Mouse (Mus musculus): ENCODE results near the gene Syce2. TPM values are rescaled to one million over a fixed set of nuclear protein-coding genes. Genes with fewer than 3 reads are reported as not detected.

Syce2 gene
- polyA plus RNA-seq, 1 experiment = 1.8 TPM

DNA sequence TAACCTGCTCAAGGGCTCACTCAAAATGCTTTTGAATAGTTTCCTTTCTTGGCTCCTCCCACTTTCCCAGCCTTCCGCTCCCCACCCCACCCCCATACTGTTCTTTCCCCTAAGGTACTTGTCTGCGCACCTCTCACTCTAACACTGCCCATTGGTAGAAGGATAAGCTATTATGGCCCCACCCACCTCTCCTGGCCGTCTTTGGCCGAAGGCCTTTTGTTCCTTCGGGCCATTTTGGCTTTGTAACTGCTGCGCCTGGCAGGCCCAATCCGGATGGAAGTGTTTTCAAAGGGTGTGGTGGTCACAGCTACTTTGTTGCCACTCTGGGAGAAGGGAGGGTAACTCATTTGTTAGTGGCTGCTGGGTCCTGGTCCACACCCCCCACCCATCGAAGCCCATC is 43.4 kb downstream of the Syce2 start:
- WGBS = 79% methylated on average over 8 of the region's 8 CpGs
- H3K4me3 ChIP-seq (replicated peaks; ENCODE audit: extremely low read depth, low read depth, low read length) = no peak overlapping the region
- TF ChIP-seq CTCF (IDR thresholded peaks at IDR 0.05; ENCODE audit: insufficient read depth, low read length) (no peak), POLR2A (IDR thresholded peaks at IDR 0.05; ENCODE audit: borderline replicate concordance, extremely low read depth, low read depth, low read length) (no peak)
- DNase-seq = no peak
- H3K4me1 ChIP-seq (ENCODE audit: control insufficient read depth, insufficient read depth, low read length) = peaks cover 5% of the 10 kb centered on the region; the same call in 1 of the 2 replicates

DNA sequence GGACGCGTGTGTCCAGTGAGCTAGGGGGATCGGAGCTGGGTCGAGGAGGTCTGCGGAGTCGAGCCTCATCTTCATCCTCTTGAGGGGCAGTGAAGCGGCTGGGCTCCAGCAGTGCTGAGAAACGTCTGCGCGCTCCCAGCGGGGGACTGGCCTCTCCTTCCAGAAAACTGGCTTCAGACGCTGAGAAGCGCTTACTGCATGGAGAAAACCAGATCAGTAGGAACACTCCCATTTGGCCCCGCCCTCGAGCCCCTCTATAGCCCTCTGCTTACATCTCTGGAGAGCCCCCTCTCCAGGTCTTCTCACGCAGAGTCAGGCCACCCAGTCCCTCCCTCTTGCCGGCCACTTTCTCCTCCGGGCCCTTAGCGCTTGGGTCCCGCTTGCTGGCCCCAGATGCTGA is 45.9 kb downstream of the Syce2 start:
- no peak overlapping the region for H3K4me3 ChIP-seq (replicated peaks; ENCODE audit: extremely low read depth, low read depth, low read length)
- DNase-seq = no peak
- 47% methylated on average over 20 of the region's 20 CpGs for WGBS
- peaks cover 3% of the 10 kb centered on the region for H3K4me1 ChIP-seq (ENCODE audit: control insufficient read depth, insufficient read depth, low read length)
- TF ChIP-seq POLR2A (IDR thresholded peaks at IDR 0.05; ENCODE audit: borderline replicate concordance, extremely low read depth, low read depth, low read length) (no peak), CTCF (IDR thresholded peaks at IDR 0.05; ENCODE audit: insufficient read depth, low read length) (no peak)

DNA sequence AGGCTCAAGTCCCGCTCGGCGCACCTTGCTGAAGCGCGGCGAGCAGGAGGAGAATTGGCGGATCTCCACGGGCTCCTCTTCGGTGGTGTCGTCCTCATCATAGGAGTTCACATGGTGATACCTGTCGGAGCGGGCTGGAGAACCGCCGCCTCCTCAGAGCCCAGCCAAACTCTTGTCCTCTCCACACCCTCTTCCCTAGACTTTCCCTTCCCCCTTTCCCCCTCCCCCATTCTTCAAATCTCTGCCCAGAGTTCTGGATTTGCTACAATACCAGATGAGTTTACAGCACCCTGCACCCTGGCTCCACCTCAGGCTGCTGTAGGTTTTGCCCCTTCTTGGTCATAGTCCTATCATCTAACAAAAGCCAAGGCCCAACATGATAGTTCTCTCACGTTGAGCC is 46.7 kb downstream of the Syce2 start:
- 89% methylated on average over 15 of the region's 15 CpGs for WGBS
- Histone ChIP-seq H3K4me1 (ENCODE audit: control insufficient read depth, insufficient read depth, low read length) (no peaks in the 10 kb centered on the region; the same call in 1 of the 2 replicates), H3K4me3 (replicated peaks; ENCODE audit: extremely low read depth, low read depth, low read length) (no peak overlapping the region)
- DNase-seq = no peak
- TF ChIP-seq POLR2A (IDR thresholded peaks at IDR 0.05; ENCODE audit: borderline replicate concordance, extremely low read depth, low read depth, low read length) (no peak), CTCF (IDR thresholded peaks at IDR 0.05; ENCODE audit: insufficient read depth, low read length) (no peak)

DNA sequence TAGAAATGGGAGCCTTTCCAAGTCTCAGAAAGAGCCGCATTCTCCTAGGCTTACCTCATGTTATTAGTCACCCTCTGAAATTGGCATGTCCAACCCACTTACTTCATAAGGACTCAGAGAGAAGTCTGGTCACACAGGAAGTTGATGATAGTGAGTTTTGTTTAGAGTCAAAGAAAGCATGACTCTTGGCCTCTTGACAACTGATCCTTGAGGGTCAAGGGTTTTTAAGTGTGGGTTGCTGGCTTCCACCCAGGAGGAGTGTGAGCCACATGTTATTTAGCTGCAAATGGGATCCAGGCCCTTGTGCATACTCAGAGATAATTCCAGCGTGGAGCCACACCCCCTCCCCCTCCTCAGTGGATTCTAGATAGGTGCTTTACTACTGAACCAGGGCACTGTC is 49.7 kb downstream of the Syce2 start:
- H3K4me3 ChIP-seq (replicated peaks; ENCODE audit: extremely low read depth, low read depth, low read length) = no peak overlapping the region
- WGBS = 24% methylated on average over 2 of the region's 2 CpGs
- TF ChIP-seq CTCF (IDR thresholded peaks at IDR 0.05; ENCODE audit: insufficient read depth, low read length) = no peak
- no peak for TF ChIP-seq POLR2A (IDR thresholded peaks at IDR 0.05; ENCODE audit: borderline replicate concordance, extremely low read depth, low read depth, low read length)
- DNase-seq = peak; percentile 67
- H3K4me1 ChIP-seq (ENCODE audit: control insufficient read depth, insufficient read depth, low read length) = no peaks in the 10 kb centered on the region; the same call in 1 of the 2 replicates

DNA sequence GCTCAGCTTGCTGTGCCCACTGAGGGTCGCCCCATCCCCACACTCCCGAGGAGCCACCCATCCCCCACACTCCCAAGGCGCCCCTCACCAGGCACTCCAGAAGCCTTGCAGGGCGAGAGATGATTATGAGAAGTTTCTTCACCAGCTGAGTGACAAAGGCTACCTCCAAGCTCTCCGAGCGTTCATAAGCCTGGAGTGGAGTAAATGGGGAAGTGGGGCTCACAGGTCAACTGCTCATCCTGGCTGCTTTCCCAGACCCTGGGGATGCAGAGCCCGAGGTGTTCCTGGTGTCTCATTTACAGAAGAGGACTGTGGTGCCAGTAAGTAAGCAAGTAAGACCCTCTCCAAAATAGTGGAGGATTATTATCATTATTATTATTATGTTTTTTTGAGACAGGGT is 53.6 kb downstream of the Syce2 start:
- WGBS = 45% methylated on average over 7 of the region's 7 CpGs
- TF ChIP-seq POLR2A (IDR thresholded peaks at IDR 0.05; ENCODE audit: borderline replicate concordance, extremely low read depth, low read depth, low read length) (no peak), CTCF (IDR thresholded peaks at IDR 0.05; ENCODE audit: insufficient read depth, low read length) (no peak)

DNA sequence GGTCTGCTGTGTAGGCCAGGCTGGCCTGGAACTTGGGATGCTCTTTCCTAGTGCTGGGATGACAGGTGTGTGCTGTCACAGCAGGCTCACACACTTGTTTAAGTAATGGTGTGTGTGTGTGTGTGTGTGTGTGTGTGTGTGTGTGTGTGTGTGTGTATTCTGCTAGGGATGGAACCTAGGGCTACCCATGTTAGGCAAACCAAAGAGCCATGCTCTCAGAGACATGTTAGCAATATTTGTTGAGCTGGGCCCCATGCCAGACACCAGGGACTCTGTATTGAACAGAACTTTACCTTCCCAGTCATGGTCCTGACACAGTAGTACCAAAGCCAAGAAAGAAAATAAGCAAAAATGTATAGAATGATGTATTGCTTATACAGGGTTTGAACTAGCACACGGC is 55.6 kb downstream of the Syce2 start:
- Histone ChIP-seq H3K4me3 (replicated peaks; ENCODE audit: extremely low read depth, low read depth, low read length) (no peak overlapping the region), H3K4me1 (ENCODE audit: control insufficient read depth, insufficient read depth, low read length) (no peaks in the 10 kb centered on the region)
- no peak for DNase-seq
- 75% methylated on average over 1 of the region's 1 CpGs for WGBS
- TF ChIP-seq CTCF (IDR thresholded peaks at IDR 0.05; ENCODE audit: insufficient read depth, low read length) = no peak
- no peak for TF ChIP-seq POLR2A (IDR thresholded peaks at IDR 0.05; ENCODE audit: borderline replicate concordance, extremely low read depth, low read depth, low read length)

More for the DNA sequence above, 53.6 kb downstream of the Syce2 start:
- Histone ChIP-seq H3K4me1 (ENCODE audit: control insufficient read depth, insufficient read depth, low read length) (no peaks in the 10 kb centered on the region; the same call in 1 of the 2 replicates), H3K4me3 (replicated peaks; ENCODE audit: extremely low read depth, low read depth, low read length) (no peak overlapping the region)
- DNase-seq = no peak

DNA sequence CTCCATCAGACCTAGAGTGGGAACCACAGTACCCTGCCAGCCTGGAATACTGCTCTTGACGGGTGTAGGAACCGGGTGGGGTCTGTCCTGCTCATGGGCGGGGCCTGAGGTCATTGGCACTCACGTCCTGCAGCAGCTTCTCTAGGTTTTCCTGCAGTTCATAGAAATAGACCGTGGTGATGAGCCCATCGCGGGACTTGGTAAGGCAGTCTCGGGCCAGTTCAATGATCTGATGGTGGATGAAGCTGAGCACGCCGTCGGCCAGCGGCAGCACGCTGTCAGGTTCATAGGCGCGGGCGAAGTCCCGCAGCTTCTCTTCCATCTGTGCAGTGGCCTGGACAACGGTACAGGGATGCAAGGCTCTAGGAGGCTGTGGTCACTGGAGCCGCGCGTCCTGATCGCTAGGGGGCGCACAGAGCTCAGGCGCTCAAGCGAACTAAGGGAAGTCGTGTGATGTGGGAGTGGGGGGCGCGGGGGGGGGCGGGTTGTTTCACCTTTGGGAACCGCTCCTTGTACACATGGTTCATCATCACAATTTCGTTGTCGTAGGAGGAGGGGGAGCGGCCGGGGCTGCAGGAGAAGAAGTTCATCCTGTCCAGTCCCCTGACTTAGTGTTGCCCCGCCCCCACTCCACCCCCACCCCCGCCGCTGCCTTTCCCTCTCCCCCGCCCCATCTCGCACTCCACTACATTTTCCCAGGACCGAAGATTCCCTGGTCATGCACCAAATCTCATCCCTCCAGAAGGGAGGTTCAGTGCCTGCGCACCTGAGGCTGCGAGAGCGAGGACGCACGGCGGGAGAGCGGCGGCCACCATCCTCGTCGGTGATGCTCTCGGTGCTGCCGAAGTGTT is 56.8 kb downstream of the Syce2 start:
- no peak overlapping the region for H3K4me3 ChIP-seq (replicated peaks; ENCODE audit: extremely low read depth, low read depth, low read length)
- 5% methylated on average over 51 of the region's 52 CpGs for WGBS
- TF ChIP-seq CTCF (IDR thresholded peaks at IDR 0.05; ENCODE audit: insufficient read depth, low read length) (peak; percentile 72), POLR2A (IDR thresholded peaks at IDR 0.05; ENCODE audit: borderline replicate concordance, extremely low read depth, low read depth, low read length) (no peak)

DNA sequence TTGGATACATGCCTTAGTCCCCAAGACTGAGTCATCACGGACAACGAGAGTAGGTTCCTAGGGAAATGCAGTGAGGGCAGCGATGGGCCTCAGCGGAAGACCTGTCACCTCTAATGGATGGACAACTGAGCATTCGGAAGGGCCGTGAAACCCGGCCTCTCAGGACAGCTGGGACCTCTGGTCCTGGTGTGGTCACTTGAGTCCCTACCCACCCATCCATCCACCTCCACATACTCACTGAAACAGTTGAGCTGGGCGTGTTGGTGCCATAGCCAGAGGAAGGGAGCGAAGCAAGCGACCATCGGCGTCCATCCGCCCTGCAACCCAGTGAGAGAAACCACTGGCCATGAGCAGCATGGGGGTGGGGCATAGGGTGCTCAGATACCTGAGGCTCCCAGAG is 58.7 kb downstream of the Syce2 start:
- no peaks in the 10 kb centered on the region for H3K4me1 ChIP-seq (ENCODE audit: control insufficient read depth, insufficient read depth, low read length)
- 86% methylated on average over 13 of the region's 13 CpGs for WGBS
- no peak for DNase-seq
- TF ChIP-seq POLR2A (IDR thresholded peaks at IDR 0.05; ENCODE audit: borderline replicate concordance, extremely low read depth, low read depth, low read length) (no peak), CTCF (IDR thresholded peaks at IDR 0.05; ENCODE audit: insufficient read depth, low read length) (no peak)
- no peak overlapping the region for H3K4me3 ChIP-seq (replicated peaks; ENCODE audit: extremely low read depth, low read depth, low read length)

More for the DNA sequence above, 56.8 kb downstream of the Syce2 start:
- peak; percentile 60 for DNase-seq
- no peaks in the 10 kb centered on the region for H3K4me1 ChIP-seq (ENCODE audit: control insufficient read depth, insufficient read depth, low read length)

DNA sequence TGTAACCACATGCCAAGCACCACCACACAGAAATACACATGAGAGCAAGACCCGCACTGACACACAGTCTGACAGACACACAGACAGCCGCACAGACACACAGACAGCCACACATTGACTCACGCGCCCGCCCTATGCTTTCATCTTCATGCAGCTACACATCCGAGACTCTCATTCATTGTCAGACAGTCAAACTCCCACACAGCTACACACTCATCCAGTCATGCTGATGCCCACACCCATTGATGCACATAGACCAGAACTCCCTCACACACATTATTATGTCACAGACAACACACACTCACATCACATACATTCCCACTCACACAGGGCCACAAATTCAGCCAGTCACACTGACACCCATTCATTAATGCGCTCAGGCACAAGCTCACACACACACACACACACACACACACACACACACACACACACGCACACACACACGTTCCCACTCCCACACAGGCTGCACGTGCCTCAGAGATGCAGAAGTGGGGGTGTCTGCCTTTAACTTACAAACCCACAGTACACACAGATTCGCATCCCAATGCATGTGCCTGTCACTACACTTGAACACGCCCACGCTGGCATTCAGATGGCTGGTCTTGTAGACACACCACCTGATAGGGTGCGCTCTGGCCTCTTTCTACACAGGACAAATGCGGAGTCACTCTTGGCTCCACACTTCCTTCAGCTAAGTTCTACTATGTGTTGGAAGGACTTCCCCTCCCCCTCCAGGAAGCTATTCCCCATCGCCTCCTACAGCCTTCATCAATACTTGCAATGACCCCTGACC is 62.1 kb downstream of the Syce2 start:
- DNase-seq = no peak
- WGBS = 78% methylated on average over 16 of the region's 16 CpGs
- no peak overlapping the region for H3K4me3 ChIP-seq (replicated peaks; ENCODE audit: extremely low read depth, low read depth, low read length)
- no peaks in the 10 kb centered on the region for H3K4me1 ChIP-seq (ENCODE audit: control insufficient read depth, insufficient read depth, low read length)
- no peak for TF ChIP-seq CTCF (IDR thresholded peaks at IDR 0.05; ENCODE audit: insufficient read depth, low read length)
- TF ChIP-seq POLR2A (IDR thresholded peaks at IDR 0.05; ENCODE audit: borderline replicate concordance, extremely low read depth, low read depth, low read length) = no peak

Measured in lung, adult 2 months (tissue).